Mouse (Mus musculus) liver, adult 2 months (tissue): ENCODE measurements around the gene Gm21983. TPM values are rescaled to one million over a fixed set of nuclear protein-coding genes. Genes with fewer than 3 reads are reported as not detected.

Experiments
- DNase-seq: peaks from one replicate; pipeline ENCODE4 v3.0.0-alpha.2; 2011; ENCODE audit warnings: low read depth, low spot score; ENCODE audit errors: extremely low read depth
- H3K27ac ChIP-seq: fragments of 200-500 bp; replicated peaks from 2 replicates; pipeline ENCODE4 v1.5.1; 2012; ENCODE audit warnings: low read depth, mild to moderate bottlenecking, control low read depth, inconsistent platforms, low read length; ENCODE audit not compliant: insufficient read depth
- H3K27me3 ChIP-seq: fragments of 200-500 bp; 2 replicates; pipeline ENCODE4 v1.6.1; 2012; ENCODE audit warnings: mild to moderate bottlenecking, moderate library complexity, low read length, inconsistent platforms; ENCODE audit not compliant: control insufficient read depth, insufficient read depth
- H3K36me3 ChIP-seq: fragments of 200-500 bp; 2 replicates; pipeline ENCODE4 v1.6.1; 2012; ENCODE audit warnings: low read length, inconsistent platforms; ENCODE audit not compliant: control insufficient read depth, insufficient read depth
- H3K4me1 ChIP-seq: fragments of 200-500 bp; 2 replicates; pipeline ENCODE4 v1.6.1; 2011; ENCODE audit warnings: low read length; ENCODE audit not compliant: control insufficient read depth, insufficient read depth
- H3K4me3 ChIP-seq: fragments of 200-500 bp; 2 replicates; pipeline ENCODE4 v1.5.1; 2011; ENCODE audit warnings: low read depth, mild to moderate bottlenecking, control low read depth, low read length, moderate library complexity; ENCODE audit not compliant: insufficient read depth
- H3K79me2 ChIP-seq: fragments of 200-500 bp; 2 replicates; pipeline ENCODE4 v1.6.1; 2012; ENCODE audit warnings: inconsistent platforms, mild to moderate bottlenecking, low read length, moderate library complexity; ENCODE audit not compliant: control insufficient read depth, insufficient read depth
- H3K9ac ChIP-seq: fragments of 200-500 bp; 2 replicates; pipeline ENCODE4 v1.6.1; 2012; ENCODE audit warnings: low read depth, mild to moderate bottlenecking, control low read depth, inconsistent platforms, low read length
- CTCF ChIP-seq: fragments of 200-500 bp; IDR thresholded peaks from 2 replicates; pipeline ENCODE4 v1.5.1; 2011; ENCODE audit warnings: low read depth, low read length, control low read depth
- POLR2A ChIP-seq: fragments of 200-500 bp; IDR thresholded peaks from 2 replicates; pipeline ENCODE4 v1.6.1; 2011; ENCODE audit warnings: low read length, control low read depth; ENCODE audit not compliant: insufficient read depth; ENCODE audit errors: extremely low read depth
- WGBS: fragments of 180-500 bp; shearing (Covaris S2); methylation state at CpG from one replicate; pipeline ENCODE4 v1.1.7; 2018; 5-methylcytosine and 5-hydroxymethylcytosine counted together
- polyA plus RNA-seq: library from polyadenylated mRNA; depleted of rRNA; stranded (reverse); fragments of >200 nt; gene quantifications from 2 replicates; pipeline ENCODE4 v1.2.3, GENCODE M21; 2012
- total RNA-seq: library from RNA; depleted of rRNA; stranded (reverse); fragments of >200 nt; gene quantifications from 2 replicates; pipeline ENCODE4 v1.2.3, GENCODE M21; 2014

The Gm21983 gene
- total and polyA plus RNA-seq, 2 experiments: 0.09 TPM; not detected in 1

GRCm38 (mm10) chr7:27177942-27178323, 3.0 kb downstream of the Gm21983 start:
- H3K79me2 ChIP-seq: no peaks in the 10 kb centered on the region
- peaks cover 13% of the 10 kb centered on the region for H3K4me1 ChIP-seq
- DNase-seq: no peak
- H3K27ac ChIP-seq: peak overlapping the region; percentile 78
- H3K27me3 ChIP-seq: no peaks in the 10 kb centered on the region
- 7% methylated on average over 4 of the region's 4 CpGs for WGBS
- peak overlapping the region; percentile 81; the same call in 1 of the 2 replicates for H3K4me3 ChIP-seq
- H3K36me3 ChIP-seq: no peaks in the 10 kb centered on the region; the same call in 1 of the 2 replicates
- TF ChIP-seq POLR2A (no peak), CTCF (no peak)
- H3K9ac ChIP-seq: peak overlapping the region; percentile 4

- Histone ChIP-seq H3K79me2 (no peaks in the 10 kb centered on the region), H3K9ac (no peak overlapping the region), H3K4me3 (no peak overlapping the region), H3K27ac (no peak overlapping the region), H3K4me1 (peaks cover 8% of the 10 kb centered on the region), H3K27me3 (no peaks in the 10 kb centered on the region), H3K36me3 (no peaks in the 10 kb centered on the region; the same call in 1 of the 2 replicates)
- DNase-seq: no peak
- 87% methylated on average over 7 of the region's 7 CpGs for WGBS
- TF ChIP-seq CTCF: no peak
- no peak for TF ChIP-seq POLR2A
Observed at GRCm38 (mm10) chr7:27174896-27175295, 6.0 kb downstream of the Gm21983 start.

DNA sequence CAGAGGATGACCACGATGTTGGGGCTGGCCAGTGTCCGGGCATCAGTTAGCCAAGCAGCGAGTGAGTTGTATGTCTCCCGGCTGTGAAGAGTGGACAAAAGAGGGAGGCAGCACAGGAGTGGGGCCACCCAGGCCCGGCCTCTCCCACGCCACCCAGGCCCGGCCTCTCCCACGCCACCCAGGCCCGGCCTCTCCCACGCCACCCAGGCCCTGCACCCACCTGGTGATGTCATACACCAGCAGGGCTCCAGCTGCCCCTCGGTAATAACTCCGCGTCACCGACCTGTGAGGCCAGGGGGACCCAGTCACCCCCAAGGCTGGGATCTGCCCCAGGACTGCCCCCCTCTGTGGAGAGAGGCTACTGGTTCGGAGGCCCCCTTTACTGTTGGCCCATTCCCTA, 6.4 kb downstream of the Gm21983 start:
- 96% methylated on average over 15 of the region's 15 CpGs for WGBS
- Histone ChIP-seq H3K27me3 (no peaks in the 10 kb centered on the region), H3K4me1 (peaks cover 5% of the 10 kb centered on the region; the same call in 1 of the 2 replicates), H3K27ac (no peak overlapping the region), H3K9ac (no peak overlapping the region), H3K36me3 (no peaks in the 10 kb centered on the region; the same call in 1 of the 2 replicates), H3K4me3 (no peak overlapping the region), H3K79me2 (no peaks in the 10 kb centered on the region)
- TF ChIP-seq CTCF (no peak), POLR2A (no peak)
- DNase-seq: no peak

GRCm38 (mm10) chr7:27170981-27171380, 9.9 kb downstream of the Gm21983 start:
- Histone ChIP-seq H3K9ac (no peak overlapping the region), H3K27ac (no peak overlapping the region), H3K27me3 (no peaks in the 10 kb centered on the region), H3K4me1 (peaks cover 8% of the 10 kb centered on the region; the same call in 1 of the 2 replicates), H3K36me3 (no peaks in the 10 kb centered on the region; the same call in 1 of the 2 replicates), H3K4me3 (no peak overlapping the region), H3K79me2 (no peaks in the 10 kb centered on the region)
- WGBS: 92% methylated on average over 3 of the region's 3 CpGs
- no peak for TF ChIP-seq CTCF
- TF ChIP-seq POLR2A: no peak
- DNase-seq: no peak

DNA sequence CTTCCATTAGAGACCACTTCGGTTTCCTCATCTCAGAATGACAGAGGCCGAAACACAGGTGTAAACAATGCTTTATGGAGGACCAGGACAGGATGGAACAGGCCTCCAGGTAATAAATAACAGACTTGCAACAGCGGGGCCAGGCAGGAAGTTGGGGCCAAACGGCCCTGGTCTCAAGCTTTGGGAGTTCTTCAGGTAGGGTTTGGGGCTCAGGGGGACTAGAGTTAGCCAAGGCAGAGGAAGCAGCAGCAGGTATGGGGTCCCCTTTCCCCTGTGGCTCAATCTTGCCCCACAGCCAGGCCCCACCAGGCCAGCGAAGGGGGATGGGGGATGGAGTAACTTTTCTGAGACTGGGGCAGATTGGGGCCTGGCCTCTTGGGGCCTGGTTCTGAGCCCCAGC, 12.5 kb downstream of the Gm21983 start:
- Histone ChIP-seq H3K36me3 (no peaks in the 10 kb centered on the region), H3K9ac (no peak overlapping the region), H3K79me2 (peaks cover 4% of the 10 kb centered on the region; the same call in 1 of the 2 replicates), H3K4me1 (peaks cover 19% of the 10 kb centered on the region), H3K4me3 (no peak overlapping the region), H3K27me3 (no peaks in the 10 kb centered on the region), H3K27ac (no peak overlapping the region)
- no peak for TF ChIP-seq CTCF
- no peak for DNase-seq
- WGBS: 65% methylated on average over 5 of the region's 5 CpGs

GRCm38 (mm10) chr7:27167475-27168094, 13.3 kb downstream of the Gm21983 start:
- 56% methylated on average over 11 of the region's 11 CpGs for WGBS
- H3K27me3 ChIP-seq: no peaks in the 10 kb centered on the region

More at GRCm38 (mm10) chr7:27167475-27168094, 13.3 kb downstream of the Gm21983 start:
- DNase-seq: peak; percentile 44
- Histone ChIP-seq H3K4me3 (peak overlapping the region; percentile 20; the same call in 1 of the 2 replicates), H3K4me1 (peaks cover 26% of the 10 kb centered on the region), H3K79me2 (peaks cover 4% of the 10 kb centered on the region; the same call in 1 of the 2 replicates), H3K9ac (peak overlapping the region; percentile 54), H3K27ac (peak overlapping the region; percentile 93), H3K36me3 (no peaks in the 10 kb centered on the region)
- TF ChIP-seq POLR2A (no peak), CTCF (no peak)
